Mouse (Mus musculus): ENCODE data around the gene Camta2. TPM values are rescaled to one million over a fixed set of nuclear protein-coding genes. Genes with fewer than 3 reads are reported as not detected.

The Camta2 gene
- polyA plus RNA-seq, 1 experiment from 2014 or later = 10.9 TPM

GRCm38 (mm10) chr11:70674014-70674413, 13.9 kb downstream of the Camta2 start:
- WGBS = 78% methylated on average over 6 of the region's 6 CpGs
- peaks cover 51% of the 10 kb centered on the region for H3K36me3 ChIP-seq

GRCm38 (mm10) chr11:70671333-70672047, 16.4 kb downstream of the Camta2 start:
- no peak overlapping the region for H3K4me3 ChIP-seq
- no peaks in the 10 kb centered on the region for H3K27me3 ChIP-seq (replicated peaks)
- H3K9me3 ChIP-seq (replicated peaks) = no peaks in the 10 kb centered on the region
- peaks cover 47% of the 10 kb centered on the region for H3K36me3 ChIP-seq
- H3K27ac ChIP-seq (ENCODE audit: poor library complexity, severe bottlenecking) = no peak overlapping the region
- WGBS = 72% methylated on average over 16 of the region's 16 CpGs
- peaks cover 38% of the 10 kb centered on the region for H3K4me1 ChIP-seq (replicated peaks)
- H3K9ac ChIP-seq = 0 out of 2 replicates have a peak overlapping the region, but pooled peaks have one; percentile 13
- no peak for ATAC-seq (ENCODE audit: insufficient number of reproducible peaks, low FRiP score)
- H3K4me2 ChIP-seq = peak overlapping the region; percentile 96

More at GRCm38 (mm10) chr11:70674014-70674413, 13.9 kb downstream of the Camta2 start:
- peaks cover 29% of the 10 kb centered on the region for H3K4me1 ChIP-seq (replicated peaks)
- no peaks in the 10 kb centered on the region for H3K27me3 ChIP-seq (replicated peaks)
- H3K4me2 ChIP-seq = no peak overlapping the region
- no peaks in the 10 kb centered on the region for H3K9me3 ChIP-seq (replicated peaks)
- ATAC-seq (ENCODE audit: insufficient number of reproducible peaks, low FRiP score) = no peak
- no peak overlapping the region for H3K4me3 ChIP-seq
- no peak overlapping the region for H3K27ac ChIP-seq (ENCODE audit: poor library complexity, severe bottlenecking)
- H3K9ac ChIP-seq = no peak overlapping the region

DNA sequence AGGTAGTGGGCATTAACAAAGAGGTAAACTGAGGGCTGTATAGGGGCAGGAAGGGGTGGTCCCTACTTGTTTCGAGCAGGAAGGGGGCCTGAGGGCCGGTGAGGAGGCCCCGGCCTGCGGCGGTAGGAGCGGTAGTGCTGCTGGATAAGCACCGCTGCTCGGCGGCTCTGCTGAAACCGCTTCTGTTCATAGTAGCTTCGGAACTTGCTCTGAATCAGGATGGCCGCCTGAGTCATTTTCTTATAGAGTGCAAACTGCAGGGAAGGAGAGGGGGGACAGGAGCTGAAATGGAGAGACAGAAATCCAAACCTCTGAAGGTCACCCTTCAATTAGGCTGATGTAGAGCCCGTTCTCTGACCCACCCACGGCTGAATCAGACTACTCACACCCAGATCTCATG, 17.4 kb downstream of the Camta2 start:
- Histone ChIP-seq H3K9ac (peak overlapping the region; percentile 88), H3K4me3 (peak overlapping the region; percentile 74), H3K4me1 (replicated peaks) (peaks cover 29% of the 10 kb centered on the region), H3K27me3 (replicated peaks) (no peaks in the 10 kb centered on the region), H3K4me2 (peak overlapping the region; percentile 96), H3K36me3 (peaks cover 44% of the 10 kb centered on the region), H3K27ac (ENCODE audit: poor library complexity, severe bottlenecking) (peak overlapping the region; percentile 97), H3K9me3 (replicated peaks) (no peaks in the 10 kb centered on the region)
- 43% methylated on average over 14 of the region's 14 CpGs for WGBS
- no peak for ATAC-seq (ENCODE audit: insufficient number of reproducible peaks, low FRiP score)

DNA sequence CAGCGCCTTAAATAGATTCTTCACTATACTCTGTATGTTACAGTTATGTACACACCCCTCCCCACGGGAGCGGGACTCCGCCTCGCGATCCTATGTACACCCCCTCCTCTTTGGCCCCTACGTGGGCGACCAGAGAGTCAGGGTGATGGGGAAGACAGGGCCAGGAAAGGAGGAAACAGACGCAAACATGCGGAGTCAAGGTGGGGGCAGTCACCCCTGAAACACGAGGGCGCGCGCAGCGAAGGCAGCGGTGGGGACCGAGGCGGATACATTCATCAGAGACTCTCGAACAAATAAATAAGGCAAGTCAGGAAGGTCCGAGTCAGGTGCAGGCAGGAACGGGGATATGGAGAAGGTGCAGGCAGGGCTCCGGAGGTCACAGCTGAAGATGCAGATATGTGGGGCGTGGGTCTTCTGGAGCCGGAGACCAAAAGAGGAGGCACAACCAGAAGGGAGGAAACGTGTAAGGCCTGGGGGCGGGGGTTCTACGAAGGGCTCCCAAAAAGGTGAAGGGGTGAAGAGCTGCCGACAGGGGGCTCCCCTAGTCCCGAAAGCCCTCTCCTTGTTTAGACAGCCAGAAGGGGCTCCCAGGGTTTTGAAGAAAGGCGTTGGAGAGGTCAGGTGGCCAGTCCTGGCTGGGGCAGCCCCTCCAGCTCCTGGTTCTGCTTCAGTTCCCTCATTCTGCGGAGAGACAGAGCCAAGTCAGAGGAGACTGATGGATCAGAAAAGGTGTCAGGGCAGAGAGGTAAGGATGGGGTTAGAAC, 18.1 kb downstream of the Camta2 start:
- peak overlapping the region; percentile 97 for H3K27ac ChIP-seq (ENCODE audit: poor library complexity, severe bottlenecking)
- H3K9me3 ChIP-seq (replicated peaks) = no peaks in the 10 kb centered on the region
- H3K4me1 ChIP-seq (replicated peaks) = peaks cover 29% of the 10 kb centered on the region
- WGBS = 0% methylated on average over 31 of the region's 31 CpGs
- no peaks in the 10 kb centered on the region for H3K27me3 ChIP-seq (replicated peaks)
- peak overlapping the region; percentile 74 for H3K4me3 ChIP-seq
- peak; percentile 14 for ATAC-seq (ENCODE audit: insufficient number of reproducible peaks, low FRiP score)
- H3K4me2 ChIP-seq = peak overlapping the region; percentile 96
- H3K9ac ChIP-seq = peak overlapping the region; percentile 88
- peaks cover 44% of the 10 kb centered on the region for H3K36me3 ChIP-seq

GRCm38 (mm10) chr11:70668771-70669505, 19.0 kb downstream of the Camta2 start, which contains the start of gene Spag7:
Spag7 (minus strand) TSS chr11:70669416.
- Histone ChIP-seq H3K9ac (peak within 1 kb of the TSS; percentile 88), H3K36me3 (peaks cover 45% of the 10 kb centered on the region), H3K4me2 (peak within 1 kb of the TSS; percentile 96), H3K9me3 (replicated peaks) (no peaks in the 10 kb centered on the region), H3K4me1 (replicated peaks) (peaks cover 34% of the 10 kb centered on the region), H3K27me3 (replicated peaks) (no peaks in the 10 kb centered on the region), H3K27ac (ENCODE audit: poor library complexity, severe bottlenecking) (peak within 1 kb of the TSS; percentile 97), H3K4me3 (peak within 1 kb of the TSS; percentile 74)
- WGBS = under 1% methylated on average over 44 of the region's 44 CpGs
- ATAC-seq (ENCODE audit: insufficient number of reproducible peaks, low FRiP score) = peak; percentile 95

- Histone ChIP-seq H3K4me1 (replicated peaks) (peaks cover 36% of the 10 kb centered on the region), H3K36me3 (peaks cover 46% of the 10 kb centered on the region), H3K27me3 (replicated peaks) (no peaks in the 10 kb centered on the region), H3K9me3 (replicated peaks) (no peaks in the 10 kb centered on the region), H3K9ac (peak overlapping the region; percentile 82), H3K4me2 (peak overlapping the region; percentile 96), H3K27ac (ENCODE audit: poor library complexity, severe bottlenecking) (peak overlapping the region; percentile 94), H3K4me3 (peak overlapping the region; percentile 74)
- under 1% methylated on average over 15 of the region's 15 CpGs for WGBS
- ATAC-seq (ENCODE audit: insufficient number of reproducible peaks, low FRiP score) = peak; percentile 46
These were observed 19.6 kb downstream of the Camta2 start for GRCm38 (mm10) chr11:70668335-70668770.

DNA sequence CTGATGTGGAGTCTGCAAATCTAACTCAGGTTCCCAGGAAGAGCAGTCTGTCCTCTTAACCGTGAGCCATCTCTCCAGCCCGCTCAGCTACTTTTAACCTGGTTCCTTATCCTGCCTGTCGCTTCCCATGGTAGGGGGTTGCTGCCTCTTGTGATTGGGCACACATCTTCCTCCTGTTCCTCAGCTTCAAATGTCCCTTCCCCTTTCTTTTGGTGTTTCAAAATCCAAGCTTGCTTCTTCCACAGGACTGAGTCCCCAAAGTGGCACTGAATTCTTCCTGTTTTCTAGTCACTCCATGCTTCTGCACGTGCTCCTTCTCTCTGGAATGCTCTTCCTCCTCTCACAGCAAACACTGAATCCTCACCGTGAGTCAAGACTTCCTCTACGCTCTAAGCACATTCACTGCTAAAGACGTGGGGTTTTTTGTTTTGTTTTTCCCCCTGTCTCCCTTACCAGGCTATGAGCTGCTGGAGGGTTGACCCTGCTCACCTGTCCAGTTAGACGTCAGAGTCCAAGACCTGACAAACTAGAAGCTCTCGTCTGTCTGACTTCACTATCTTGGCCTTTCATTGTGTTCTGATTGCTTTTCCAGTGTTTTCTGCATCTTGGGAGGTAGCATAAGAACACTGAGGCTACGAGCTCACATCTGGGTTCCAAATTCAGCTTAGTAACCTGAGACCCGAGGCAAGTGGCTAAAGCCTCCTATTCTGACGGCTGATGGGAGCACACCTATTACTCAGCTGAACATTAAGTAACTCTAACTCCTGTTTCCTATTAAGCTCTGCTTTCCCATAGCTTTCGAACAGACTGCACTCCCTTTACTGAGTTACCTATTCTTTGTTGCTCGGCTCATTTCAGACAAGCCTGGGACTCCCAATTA, 20.4 kb downstream of the Camta2 start:
- Histone ChIP-seq H3K4me2 (peak overlapping the region; percentile 96), H3K27ac (ENCODE audit: poor library complexity, severe bottlenecking) (peak overlapping the region; percentile 94; the same call in 1 of the 2 replicates), H3K36me3 (peaks cover 52% of the 10 kb centered on the region), H3K4me1 (replicated peaks) (peaks cover 36% of the 10 kb centered on the region), H3K9ac (peak overlapping the region; percentile 50), H3K4me3 (peak overlapping the region; percentile 74), H3K27me3 (replicated peaks) (no peaks in the 10 kb centered on the region), H3K9me3 (replicated peaks) (no peaks in the 10 kb centered on the region)
- 68% methylated on average over 14 of the region's 14 CpGs for WGBS
- no peak for ATAC-seq (ENCODE audit: insufficient number of reproducible peaks, low FRiP score)

- no peak overlapping the region for H3K4me2 ChIP-seq
- no peaks in the 10 kb centered on the region for H3K27me3 ChIP-seq (replicated peaks)
- no peak overlapping the region for H3K9ac ChIP-seq
- peaks cover 58% of the 10 kb centered on the region for H3K36me3 ChIP-seq
- no peak overlapping the region for H3K4me3 ChIP-seq
- H3K27ac ChIP-seq (ENCODE audit: poor library complexity, severe bottlenecking) = no peak overlapping the region
- ATAC-seq (ENCODE audit: insufficient number of reproducible peaks, low FRiP score) = no peak
- no peaks in the 10 kb centered on the region for H3K9me3 ChIP-seq (replicated peaks)
- WGBS = 92% methylated on average over 8 of the region's 8 CpGs
- H3K4me1 ChIP-seq (replicated peaks) = peaks cover 29% of the 10 kb centered on the region
These were observed 21.2 kb downstream of the Camta2 start for GRCm38 (mm10) chr11:70666687-70667086.

GRCm38 (mm10) chr11:70664741-70665140, 23.2 kb downstream of the Camta2 start:
- WGBS = 91% methylated on average over 9 of the region's 9 CpGs
- H3K4me1 ChIP-seq (replicated peaks) = peaks cover 21% of the 10 kb centered on the region
- no peak overlapping the region for H3K27ac ChIP-seq (ENCODE audit: poor library complexity, severe bottlenecking)
- no peaks in the 10 kb centered on the region for H3K27me3 ChIP-seq (replicated peaks)
- H3K4me2 ChIP-seq = no peak overlapping the region
- H3K9me3 ChIP-seq (replicated peaks) = no peaks in the 10 kb centered on the region
- no peak for ATAC-seq (ENCODE audit: insufficient number of reproducible peaks, low FRiP score)
- H3K4me3 ChIP-seq = no peak overlapping the region
- H3K36me3 ChIP-seq = peaks cover 70% of the 10 kb centered on the region
- H3K9ac ChIP-seq = no peak overlapping the region

DNA sequence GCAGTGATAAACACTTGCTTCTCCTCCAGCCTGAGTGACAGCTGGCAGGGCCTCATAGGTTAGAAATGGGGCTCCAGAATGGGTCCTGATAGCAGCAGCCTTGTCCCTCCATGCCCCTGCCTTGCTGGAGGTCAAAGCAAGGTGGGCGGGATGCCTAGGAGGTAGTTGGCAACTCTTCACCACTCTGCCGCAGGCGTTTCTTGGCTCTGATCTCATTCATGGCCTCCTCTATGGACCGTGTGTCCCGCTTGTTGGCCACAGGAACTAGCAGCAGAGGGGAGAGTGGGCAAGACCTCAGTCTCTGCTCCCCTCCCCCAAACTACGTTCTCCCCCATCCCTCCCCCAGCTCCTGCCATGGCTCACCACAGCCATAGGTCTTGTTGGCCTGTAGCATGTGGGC, 23.9 kb downstream of the Camta2 start:
- Histone ChIP-seq H3K9ac (no peak overlapping the region), H3K9me3 (replicated peaks) (no peaks in the 10 kb centered on the region), H3K4me2 (no peak overlapping the region), H3K36me3 (peaks cover 78% of the 10 kb centered on the region), H3K4me1 (replicated peaks) (peaks cover 27% of the 10 kb centered on the region), H3K27ac (ENCODE audit: poor library complexity, severe bottlenecking) (0 out of 2 replicates have a peak overlapping the region, but pooled peaks have one; percentile 14), H3K4me3 (no peak overlapping the region), H3K27me3 (replicated peaks) (no peaks in the 10 kb centered on the region)
- 87% methylated on average over 6 of the region's 6 CpGs for WGBS
- ATAC-seq (ENCODE audit: insufficient number of reproducible peaks, low FRiP score) = no peak

Measured in heart, embryonic 12.5 days (tissue).